Mouse (Mus musculus): Measurements from ENCODE around the gene Padi1. TPM values are rescaled to one million over a fixed set of nuclear protein-coding genes. Genes with fewer than 3 reads are reported as not detected.

Gene Padi1
- polyA plus RNA-seq, 1 experiment from 2014 or later = 0.20 TPM

- Histone ChIP-seq H3K27me3 (no peaks in the 10 kb centered on the region), H3K4me3 (no peak overlapping the region), H3K4me1 (peaks cover 7% of the 10 kb centered on the region; the same call in 1 of the 2 replicates), H3K4me2 (no peak overlapping the region), H3K9me3 (0 out of 2 replicates have a peak, but pooled peaks cover 2% of the 10 kb centered on the region), H3K27ac (no peak overlapping the region), H3K36me3 (no peaks in the 10 kb centered on the region), H3K9ac (no peak overlapping the region)
- ATAC-seq (ENCODE audit: insufficient number of reproducible peaks, low FRiP score, low TSS enrichment, low read depth) = no peak
- WGBS = 77% methylated on average over 9 of the region's 9 CpGs
These were observed 31.9 kb upstream of the Padi1 start for GRCm38 (mm10) chr4:140877441-140877840.

- H3K4me3 ChIP-seq = no peak overlapping the region
- H3K27me3 ChIP-seq = no peaks in the 10 kb centered on the region
- H3K4me1 ChIP-seq = peaks cover 7% of the 10 kb centered on the region; the same call in 1 of the 2 replicates
- no peak overlapping the region for H3K4me2 ChIP-seq
- H3K36me3 ChIP-seq = no peaks in the 10 kb centered on the region
- no peak for ATAC-seq (ENCODE audit: insufficient number of reproducible peaks, low FRiP score, low TSS enrichment, low read depth)
- H3K9me3 ChIP-seq = no peaks in the 10 kb centered on the region
- WGBS = 25% methylated on average over 6 of the region's 6 CpGs
- no peak overlapping the region for H3K27ac ChIP-seq
- H3K9ac ChIP-seq = no peak overlapping the region
These were observed 31.1 kb upstream of the Padi1 start for GRCm38 (mm10) chr4:140876681-140877080.

- no peaks in the 10 kb centered on the region for H3K27me3 ChIP-seq
- no peaks in the 10 kb centered on the region for H3K9me3 ChIP-seq
- ATAC-seq (ENCODE audit: insufficient number of reproducible peaks, low FRiP score, low TSS enrichment, low read depth) = no peak
- peaks cover 7% of the 10 kb centered on the region; the same call in 1 of the 2 replicates for H3K4me1 ChIP-seq
- H3K4me2 ChIP-seq = no peak overlapping the region
- H3K27ac ChIP-seq = no peak overlapping the region
- 81% methylated on average over 8 of the region's 8 CpGs for WGBS
- H3K4me3 ChIP-seq = no peak overlapping the region
- no peaks in the 10 kb centered on the region for H3K36me3 ChIP-seq
- no peak overlapping the region for H3K9ac ChIP-seq
These were observed 30.6 kb upstream of the Padi1 start for GRCm38 (mm10) chr4:140876161-140876560.

GRCm38 (mm10) chr4:140873011-140873410, 27.4 kb upstream of the Padi1 start:
- WGBS = 49% methylated on average over 11 of the region's 11 CpGs
- Histone ChIP-seq H3K4me1 (peaks cover 19% of the 10 kb centered on the region), H3K27ac (no peak overlapping the region), H3K27me3 (peaks cover 8% of the 10 kb centered on the region; the same call in 1 of the 2 replicates), H3K9me3 (no peaks in the 10 kb centered on the region), H3K9ac (no peak overlapping the region), H3K36me3 (no peaks in the 10 kb centered on the region), H3K4me3 (no peak overlapping the region), H3K4me2 (no peak overlapping the region)
- ATAC-seq (ENCODE audit: insufficient number of reproducible peaks, low FRiP score, low TSS enrichment, low read depth) = no peak

GRCm38 (mm10) chr4:140872686-140872992, 27.1 kb upstream of the Padi1 start:
- no peak overlapping the region for H3K4me2 ChIP-seq
- no peak for ATAC-seq (ENCODE audit: insufficient number of reproducible peaks, low FRiP score, low TSS enrichment, low read depth)
- WGBS = 71% methylated on average over 5 of the region's 5 CpGs
- no peak overlapping the region for H3K9ac ChIP-seq
- H3K36me3 ChIP-seq = no peaks in the 10 kb centered on the region
- H3K4me1 ChIP-seq = peaks cover 23% of the 10 kb centered on the region
- no peaks in the 10 kb centered on the region for H3K9me3 ChIP-seq
- no peak overlapping the region for H3K27ac ChIP-seq
- H3K4me3 ChIP-seq = no peak overlapping the region
- peaks cover 8% of the 10 kb centered on the region; the same call in 1 of the 2 replicates for H3K27me3 ChIP-seq

- ATAC-seq (ENCODE audit: insufficient number of reproducible peaks, low FRiP score, low TSS enrichment, low read depth) = no peak
- no peak overlapping the region for H3K27ac ChIP-seq
These were observed 26.5 kb upstream of the Padi1 start for GRCm38 (mm10) chr4:140871851-140872685.

GRCm38 (mm10) chr4:140871376-140871775, 25.8 kb upstream of the Padi1 start:
- Histone ChIP-seq H3K9ac (no peak overlapping the region), H3K4me1 (peaks cover 16% of the 10 kb centered on the region), H3K27ac (no peak overlapping the region), H3K4me3 (no peak overlapping the region), H3K27me3 (peaks cover 8% of the 10 kb centered on the region; the same call in 1 of the 2 replicates), H3K9me3 (no peaks in the 10 kb centered on the region), H3K4me2 (no peak overlapping the region), H3K36me3 (no peaks in the 10 kb centered on the region)
- ATAC-seq (ENCODE audit: insufficient number of reproducible peaks, low FRiP score, low TSS enrichment, low read depth) = no peak
- 86% methylated on average over 3 of the region's 3 CpGs for WGBS

More at GRCm38 (mm10) chr4:140871851-140872685, 26.5 kb upstream of the Padi1 start:
- Histone ChIP-seq H3K4me2 (no peak overlapping the region), H3K36me3 (no peaks in the 10 kb centered on the region), H3K27me3 (peaks cover 8% of the 10 kb centered on the region; the same call in 1 of the 2 replicates), H3K4me3 (no peak overlapping the region), H3K9me3 (no peaks in the 10 kb centered on the region), H3K4me1 (peaks cover 23% of the 10 kb centered on the region), H3K9ac (no peak overlapping the region)
- 83% methylated on average over 8 of the region's 8 CpGs for WGBS

GRCm38 (mm10) chr4:140870876-140871275, 25.3 kb upstream of the Padi1 start:
- no peak for ATAC-seq (ENCODE audit: insufficient number of reproducible peaks, low FRiP score, low TSS enrichment, low read depth)
- no peak overlapping the region for H3K4me3 ChIP-seq
- H3K27me3 ChIP-seq = peaks cover 8% of the 10 kb centered on the region; the same call in 1 of the 2 replicates
- WGBS = 71% methylated on average over 7 of the region's 7 CpGs
- H3K27ac ChIP-seq = no peak overlapping the region
- no peaks in the 10 kb centered on the region for H3K36me3 ChIP-seq
- H3K4me1 ChIP-seq = peaks cover 16% of the 10 kb centered on the region
- H3K9ac ChIP-seq = no peak overlapping the region
- H3K4me2 ChIP-seq = no peak overlapping the region
- H3K9me3 ChIP-seq = no peaks in the 10 kb centered on the region

- ATAC-seq (ENCODE audit: insufficient number of reproducible peaks, low FRiP score, low TSS enrichment, low read depth) = no peak
- H3K9me3 ChIP-seq = no peaks in the 10 kb centered on the region
- no peak overlapping the region for H3K4me2 ChIP-seq
- H3K27me3 ChIP-seq = peaks cover 8% of the 10 kb centered on the region; the same call in 1 of the 2 replicates
- no peaks in the 10 kb centered on the region for H3K36me3 ChIP-seq
- no peak overlapping the region for H3K27ac ChIP-seq
- H3K4me1 ChIP-seq = peaks cover 16% of the 10 kb centered on the region
- H3K4me3 ChIP-seq = no peak overlapping the region
- WGBS = 82% methylated on average over 8 of the region's 8 CpGs
- H3K9ac ChIP-seq = no peak overlapping the region
These were observed 24.4 kb upstream of the Padi1 start for GRCm38 (mm10) chr4:140869945-140870344.

- peaks cover 8% of the 10 kb centered on the region; the same call in 1 of the 2 replicates for H3K27me3 ChIP-seq
- no peak for ATAC-seq (ENCODE audit: insufficient number of reproducible peaks, low FRiP score, low TSS enrichment, low read depth)
- H3K4me1 ChIP-seq = peaks cover 16% of the 10 kb centered on the region
- H3K9me3 ChIP-seq = no peaks in the 10 kb centered on the region
- H3K4me3 ChIP-seq = no peak overlapping the region
- H3K36me3 ChIP-seq = no peaks in the 10 kb centered on the region
- H3K4me2 ChIP-seq = peak overlapping the region; percentile 15; the same call in 1 of the 2 replicates
- H3K9ac ChIP-seq = no peak overlapping the region
- H3K27ac ChIP-seq = no peak overlapping the region
- 3% methylated on average over 14 of the region's 14 CpGs for WGBS
These were observed 23.1 kb upstream of the Padi1 start for GRCm38 (mm10) chr4:140868484-140869190.

GRCm38 (mm10) chr4:140862036-140862650, 16.6 kb upstream of the Padi1 start:
- Histone ChIP-seq H3K36me3 (no peaks in the 10 kb centered on the region), H3K4me3 (no peak overlapping the region), H3K9me3 (no peaks in the 10 kb centered on the region), H3K4me1 (peaks cover 3% of the 10 kb centered on the region; the same call in 1 of the 2 replicates), H3K27ac (no peak overlapping the region), H3K4me2 (no peak overlapping the region), H3K9ac (no peak overlapping the region), H3K27me3 (no peaks in the 10 kb centered on the region)
- no peak for ATAC-seq (ENCODE audit: insufficient number of reproducible peaks, low FRiP score, low TSS enrichment, low read depth)
- 44% methylated on average over 11 of the region's 11 CpGs for WGBS

All from limb, embryonic 15.5 days (tissue).